Mouse (Mus musculus) spleen, adult 2 months (tissue): ENCODE measurements around the gene Olfr533. TPM values are rescaled to one million over a fixed set of nuclear protein-coding genes. Genes with fewer than 3 reads are reported as not detected.
"Not testable (repeated sequence)": the region's sequence is repeated elsewhere in the genome, so short reads cannot be mapped to it uniquely, and the experiment has no call there.

Experiments used
- DNase-seq, 2 experiments: peaks; one replicate each; pipeline versions ENCODE4 v3.0.0 to v3.0.0-alpha.2; 2012 to 2021; ENCODE audit warnings: low spot score in 2 of 2, low read depth in 1 of 2
- H3K27ac ChIP-seq: fragments of 200-500 bp; 2 replicates; pipeline ENCODE4 v1.5.1; 2012; ENCODE audit warnings: low read length, inconsistent platforms; ENCODE audit not compliant: insufficient read depth
- H3K27me3 ChIP-seq: fragments of 200-500 bp; 2 replicates; pipeline ENCODE4 v1.6.1; 2012; ENCODE audit warnings: mild to moderate bottlenecking, moderate library complexity, low read length, inconsistent platforms; ENCODE audit not compliant: control insufficient read depth, insufficient read depth
- H3K36me3 ChIP-seq: fragments of 200-500 bp; 2 replicates; pipeline ENCODE4 v1.6.1; 2012; ENCODE audit warnings: mild to moderate bottlenecking, low read length, inconsistent platforms; ENCODE audit not compliant: control insufficient read depth, insufficient read depth
- H3K4me1 ChIP-seq: fragments of 200-500 bp; 2 replicates; pipeline ENCODE4 v1.6.1; 2011; ENCODE audit warnings: inconsistent platforms; ENCODE audit not compliant: control insufficient read depth, insufficient read depth, insufficient read length
- H3K4me3 ChIP-seq: fragments of 200-500 bp; 2 replicates; pipeline ENCODE4 v1.5.1; 2011; ENCODE audit warnings: mild to moderate bottlenecking, inconsistent platforms; ENCODE audit not compliant: insufficient read depth, insufficient read length; ENCODE audit errors: extremely low read depth
- CTCF ChIP-seq: fragments of 200-500 bp; IDR thresholded peaks from 2 replicates; pipeline ENCODE4 v1.5.1; 2011; ENCODE audit warnings: mild to moderate bottlenecking, inconsistent platforms; ENCODE audit not compliant: insufficient read depth, insufficient read length, insufficient replicate concordance; ENCODE audit errors: extremely low read depth
- POLR2A ChIP-seq: fragments of 200-500 bp; IDR thresholded peaks from 2 replicates; pipeline ENCODE4 v1.6.1; 2011; ENCODE audit warnings: low read depth, low read length, inconsistent platforms
- WGBS: fragments of 180-500 bp; shearing (Covaris S2); methylation state at CpG from one replicate; pipeline ENCODE4 v1.1.7; 2018; 5-methylcytosine and 5-hydroxymethylcytosine counted together
- polyA plus RNA-seq: library from polyadenylated mRNA; depleted of rRNA; stranded (reverse); fragments of >200 nt; gene quantifications from 2 replicates; pipeline ENCODE4 v1.2.3, GENCODE M21; 2012; rRNA removed

Olfr533 gene
- polyA plus RNA-seq, 1 experiment: not detected

GRCm38 (mm10) chr7:140494702-140495101, 31.5 kb downstream of the Olfr533 start:
- H3K27ac ChIP-seq: no peak overlapping the region
- no peaks in the 10 kb centered on the region for H3K36me3 ChIP-seq
- TF ChIP-seq CTCF (no peak), POLR2A (no peak)
- DNase-seq: no peak
- no peaks in the 10 kb centered on the region for H3K4me1 ChIP-seq
- no peak overlapping the region for H3K4me3 ChIP-seq
- no peaks in the 10 kb centered on the region for H3K27me3 ChIP-seq

- not testable (repeated sequence) for H3K4me1 ChIP-seq, H3K4me3 ChIP-seq, DNase-seq, H3K27ac ChIP-seq, H3K27me3 ChIP-seq, H3K36me3 ChIP-seq
- 74% methylated on average over 2 of the region's 2 CpGs for WGBS
These were observed 44.3 kb downstream of the Olfr533 start, which contains the start of gene Olfr536 for GRCm38 (mm10) chr7:140507346-140508021. Gene Olfr536, minus strand, starts transcription at chr7:140507396.

Other genes starting within 250 kb of the Olfr533 start
- gene Cd163l1, start 245.1 kb upstream of the Olfr533 start, polyA plus RNA-seq: 1.3 and 2.1 TPM in 2 replicates
- 0.99 and 1.9 TPM in 2 replicates for gene 5830411N06Rik, start 216.1 kb upstream of the Olfr533 start, polyA plus RNA-seq
- not detected in 2 replicates for gene Olfr525, start 142.5 kb upstream of the Olfr533 start, polyA plus RNA-seq
- gene Olfr527, start 129.4 kb upstream of the Olfr533 start, polyA plus RNA-seq: not detected in 2 replicates
- 0.27 and 0.40 TPM in 2 replicates for gene Olfr60, start 101.7 kb upstream of the Olfr533 start, polyA plus RNA-seq
- 0.08 TPM in 1 of 2 replicates, not detected in the other for gene Olfr530, start 87.0 kb upstream of the Olfr533 start, polyA plus RNA-seq
- gene Olfr531, start 60.5 kb upstream of the Olfr533 start, polyA plus RNA-seq: not detected in 2 replicates
- not detected in 2 replicates for gene Olfr532, start 41.7 kb upstream of the Olfr533 start, polyA plus RNA-seq
- gene Olfr535, start 20.8 kb downstream of the Olfr533 start, polyA plus RNA-seq: not detected in 2 replicates
- gene Olfr536, start 44.0 kb downstream of the Olfr533 start, polyA plus RNA-seq: not detected in 2 replicates
- gene Olfr538, start 104.5 kb downstream of the Olfr533 start, polyA plus RNA-seq: not detected in 2 replicates
- gene Olfr46, start 137.9 kb downstream of the Olfr533 start, polyA plus RNA-seq: not detected in 2 replicates
- not detected in 2 replicates for gene Olfr61, start 165.6 kb downstream of the Olfr533 start, polyA plus RNA-seq
- gene Olfr53, start 183.1 kb downstream of the Olfr533 start, polyA plus RNA-seq: not detected in 2 replicates
- not detected in 2 replicates for gene Olfr539, start 196.6 kb downstream of the Olfr533 start, polyA plus RNA-seq
- not detected in 2 replicates for gene Olfr45, start 218.6 kb downstream of the Olfr533 start, polyA plus RNA-seq
- not detected in 2 replicates for gene Olfr541, start 233.9 kb downstream of the Olfr533 start, polyA plus RNA-seq